Mouse (Mus musculus): ENCODE measurements around the gene Ttc7b.

The Ttc7b gene

GRCm38 (mm10) chr12:100277534-100277905, 243.1 kb downstream of the Ttc7b start:
- DNase-seq (ENCODE audit: low read depth, low spot score) = no peak

- DNase-seq (ENCODE audit: low read depth, low spot score) = no peak
These were observed 243.8 kb downstream of the Ttc7b start for GRCm38 (mm10) chr12:100276607-100277533.

GRCm38 (mm10) chr12:100275850-100276249, 244.8 kb downstream of the Ttc7b start:
- no peak for DNase-seq (ENCODE audit: low read depth, low spot score)

- no peak for DNase-seq (ENCODE audit: low read depth, low spot score)
These were observed 247.6 kb downstream of the Ttc7b start for GRCm38 (mm10) chr12:100273033-100273432.

- DNase-seq (ENCODE audit: low read depth, low spot score) = no peak
These were observed 250.5 kb downstream of the Ttc7b start for GRCm38 (mm10) chr12:100269967-100270662.

GRCm38 (mm10) chr12:100268011-100268410, 252.6 kb downstream of the Ttc7b start:
- no peak for DNase-seq (ENCODE audit: low read depth, low spot score)

- DNase-seq (ENCODE audit: low read depth, low spot score) = peak; percentile 84
These were observed 254.9 kb downstream of the Ttc7b start for GRCm38 (mm10) chr12:100265546-100266309.

GRCm38 (mm10) chr12:100264941-100265340, 255.7 kb downstream of the Ttc7b start:
- DNase-seq (ENCODE audit: low read depth, low spot score) = no peak

- DNase-seq (ENCODE audit: low read depth, low spot score) = no peak
These were observed 257.8 kb downstream of the Ttc7b start for GRCm38 (mm10) chr12:100262846-100263245.

- DNase-seq (ENCODE audit: low read depth, low spot score) = no peak
These were observed 258.9 kb downstream of the Ttc7b start for GRCm38 (mm10) chr12:100261761-100262160.

- no peak for DNase-seq (ENCODE audit: low read depth, low spot score)
These were observed 260.5 kb downstream of the Ttc7b start for GRCm38 (mm10) chr12:100260151-100260550.

GRCm38 (mm10) chr12:100257779-100258178, 262.8 kb downstream of the Ttc7b start:
- no peak for DNase-seq (ENCODE audit: low read depth, low spot score)

GRCm38 (mm10) chr12:100255441-100255949, 265.1 kb downstream of the Ttc7b start:
- no peak for DNase-seq (ENCODE audit: low read depth, low spot score)

GRCm38 (mm10) chr12:100254471-100254870, 266.2 kb downstream of the Ttc7b start:
- DNase-seq (ENCODE audit: low read depth, low spot score) = no peak
